Mouse (Mus musculus) left cerebral cortex, adult 8-10 months (tissue): ENCODE data around the gene Ugt1a9. TPM values are rescaled to one million over a fixed set of nuclear protein-coding genes. Genes with fewer than 3 reads are reported as not detected.
"Not testable (repeated sequence)": the region's sequence is repeated elsewhere in the genome, so short reads cannot be mapped to it uniquely, and the experiment has no call there.

Experiments used
- DNase-seq, 2 experiments: peaks; one replicate each; pipeline ENCODE4 v3.0.0; 2022; ENCODE audit warnings: low spot score in 2 of 2
- total RNA-seq, 4 experiments: library from RNA; stranded (reverse); gene quantifications; 2 replicates each; pipeline ENCODE4 v1.2.4; 2022

Gene Ugt1a9
- total RNA-seq, 4 experiments from 2014 or later, result not detected

DNA sequence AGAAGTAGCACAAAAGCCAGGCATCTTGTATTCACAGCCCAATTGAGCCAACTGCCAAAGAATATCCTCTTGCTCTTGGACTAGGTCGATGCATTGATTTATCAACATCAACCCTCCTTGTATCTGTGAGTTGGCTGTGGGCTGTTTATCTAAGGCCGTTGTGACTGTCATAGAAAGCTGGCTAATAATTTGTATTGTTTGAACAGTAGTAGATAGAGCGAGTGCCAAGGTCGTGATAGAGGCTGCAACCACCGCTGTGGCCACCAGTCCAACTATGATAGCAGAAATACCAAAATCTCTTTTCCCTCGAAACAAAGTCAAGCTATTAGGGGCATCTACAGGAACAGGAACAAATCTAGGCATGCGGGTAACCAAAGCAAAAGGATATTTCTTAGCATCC, 101.6 kb downstream of the Ugt1a9 start:
- not testable (repeated sequence) for DNase-seq

DNA sequence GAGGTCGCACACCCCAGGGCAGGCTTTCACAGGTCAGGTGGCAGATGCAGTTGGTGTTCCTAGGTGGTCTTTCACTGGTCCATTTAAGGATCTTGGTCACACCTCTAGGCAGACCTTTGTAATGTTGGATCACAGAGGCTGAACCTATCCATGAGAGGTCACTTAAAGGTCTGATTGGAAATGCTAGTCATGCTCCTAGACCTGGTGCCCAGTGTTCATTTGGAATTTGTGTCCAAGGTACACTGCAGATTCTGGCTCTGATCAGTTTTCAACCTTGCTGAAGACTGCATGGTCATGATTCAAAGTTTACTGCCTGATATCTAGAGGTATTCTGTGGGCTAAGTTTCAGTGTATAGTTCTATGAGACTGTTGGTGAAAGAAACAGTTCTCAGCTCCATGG, 109.1 kb downstream of the Ugt1a9 start:
- no peak for DNase-seq

DNA sequence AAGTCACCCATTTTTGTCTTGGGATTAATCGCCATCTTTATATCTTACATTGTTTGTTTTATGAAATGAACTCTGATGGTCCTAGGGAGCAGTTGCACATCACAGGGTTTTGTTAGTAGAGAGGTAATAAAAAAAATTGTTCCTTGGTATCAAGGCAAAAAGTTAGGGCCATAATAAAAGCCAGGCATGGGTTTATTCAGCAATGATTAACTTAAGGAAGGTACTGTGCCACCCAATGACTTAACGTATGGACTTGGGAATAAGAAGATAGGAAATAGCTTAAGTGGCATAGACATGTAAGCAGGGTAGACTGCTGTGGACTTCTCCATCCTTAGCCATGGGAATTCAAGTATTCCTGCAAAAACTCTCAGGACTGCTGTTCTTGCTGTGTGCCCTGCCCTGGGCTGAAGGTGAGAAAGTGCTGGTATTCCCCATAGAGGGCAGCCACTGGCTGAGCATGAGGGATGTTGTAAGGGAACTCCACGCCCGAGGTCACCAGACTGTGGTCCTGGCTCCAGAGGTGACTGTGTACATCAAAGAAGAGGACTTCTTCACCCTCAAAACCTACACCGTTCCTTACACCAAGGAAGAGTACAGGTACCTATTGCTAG, 115.8 kb downstream of the Ugt1a9 start:
- DNase-seq, result no peak

DNA sequence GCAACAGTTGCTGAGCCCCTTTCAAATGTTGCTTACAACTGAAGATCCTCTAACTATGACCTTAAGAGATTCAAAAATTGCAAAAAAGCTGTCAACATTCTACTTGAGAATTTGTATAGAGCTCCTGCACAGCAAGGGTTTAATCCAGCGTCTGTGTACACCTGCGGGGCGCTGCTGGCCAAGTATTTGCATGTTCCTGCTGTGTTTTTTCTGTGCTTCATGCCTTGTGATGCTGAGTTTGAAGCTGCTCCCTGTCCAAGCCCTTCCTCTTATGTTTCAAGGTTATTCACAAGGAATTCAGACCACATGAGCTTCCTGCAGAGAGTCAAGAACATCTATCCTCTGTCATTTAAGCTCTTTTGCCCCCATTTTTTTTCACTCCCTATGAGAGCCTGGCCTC, 121.5 kb downstream of the Ugt1a9 start:
- DNase-seq, result no peak

DNA sequence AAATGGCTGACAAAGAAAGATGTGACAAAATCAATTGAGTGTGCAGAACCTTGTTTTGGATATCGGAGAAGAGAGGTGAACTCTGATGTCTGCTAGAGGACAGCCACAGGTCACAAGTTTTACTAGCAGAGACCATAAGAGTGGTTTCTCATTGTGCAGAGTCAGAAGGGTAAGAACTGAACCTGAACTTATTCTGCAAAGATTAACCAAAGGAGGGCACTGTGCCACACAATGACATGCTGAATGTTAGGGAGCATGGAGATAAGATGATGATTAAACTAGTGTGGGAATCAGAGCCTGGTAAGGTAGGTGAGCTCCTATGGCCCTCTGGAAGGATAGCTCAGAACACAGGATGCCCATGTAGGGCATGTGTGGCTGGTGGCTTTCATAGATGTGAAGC, 125.1 kb downstream of the Ugt1a9 start:
- DNase-seq, result no peak

DNA sequence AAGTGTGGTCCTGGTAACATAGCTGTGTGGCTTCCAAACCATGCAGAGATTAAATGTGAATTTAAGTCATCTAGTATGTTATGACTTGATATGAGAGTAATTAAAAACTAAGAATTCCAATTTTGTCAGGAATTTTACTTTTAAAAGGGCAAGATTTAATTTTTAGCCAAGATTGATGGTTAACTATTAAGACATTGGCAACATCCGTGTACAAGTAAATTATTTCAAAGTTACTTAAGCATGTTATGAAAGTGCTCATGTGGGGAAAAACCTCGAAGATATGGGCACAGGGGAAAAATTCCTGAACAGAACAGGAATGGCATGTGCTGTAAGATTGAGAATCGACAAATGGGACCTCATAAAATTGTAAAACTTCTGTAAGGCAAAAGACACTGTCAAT, 126.8 kb downstream of the Ugt1a9 start:
- no peak for DNase-seq

DNA sequence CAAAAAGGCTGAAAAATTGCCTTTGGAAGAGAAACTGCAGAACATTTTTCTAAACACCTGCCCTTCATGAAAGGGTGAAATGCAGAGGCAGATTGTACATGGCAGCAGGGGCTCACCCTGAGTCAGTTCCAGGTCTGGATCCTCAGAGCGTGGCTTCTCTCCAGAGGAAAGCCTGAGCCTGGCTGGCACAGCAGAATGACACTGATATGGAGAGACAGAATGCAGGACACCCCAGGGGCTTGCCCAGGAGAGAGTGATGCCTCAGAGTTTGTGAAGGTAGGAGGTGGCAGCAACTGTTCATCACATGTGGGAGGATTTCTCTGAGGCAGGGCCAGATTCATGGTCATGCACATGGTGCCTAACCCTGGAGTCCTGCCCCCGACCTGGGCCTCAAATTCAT, 129.4 kb downstream of the Ugt1a9 start:
- DNase-seq, result no peak

DNA sequence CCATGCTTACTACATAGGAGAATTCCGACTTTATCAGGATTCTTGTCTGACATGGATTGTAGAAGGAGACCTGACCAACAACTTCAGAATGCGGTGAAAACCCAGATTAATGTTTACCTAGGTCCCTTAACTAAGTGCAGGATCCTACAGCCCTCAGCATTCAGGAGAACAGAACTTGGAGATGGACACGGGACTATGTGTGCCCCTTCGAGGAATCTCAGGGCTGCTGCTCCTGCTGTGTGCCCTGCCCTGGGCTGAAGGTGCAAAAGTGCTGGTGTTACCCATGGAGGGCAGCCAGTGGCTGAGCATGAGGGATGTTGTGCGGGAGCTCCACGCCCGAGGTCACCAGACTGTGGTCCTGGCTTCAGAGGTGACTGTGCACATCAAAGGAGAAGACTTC, 129.9 kb downstream of the Ugt1a9 start, which contains the start of gene Ugt1a2:
Ugt1a2 (plus strand) TSS at position 146 of the 400 bp plus-strand sequence.
- no peak for DNase-seq

DNA sequence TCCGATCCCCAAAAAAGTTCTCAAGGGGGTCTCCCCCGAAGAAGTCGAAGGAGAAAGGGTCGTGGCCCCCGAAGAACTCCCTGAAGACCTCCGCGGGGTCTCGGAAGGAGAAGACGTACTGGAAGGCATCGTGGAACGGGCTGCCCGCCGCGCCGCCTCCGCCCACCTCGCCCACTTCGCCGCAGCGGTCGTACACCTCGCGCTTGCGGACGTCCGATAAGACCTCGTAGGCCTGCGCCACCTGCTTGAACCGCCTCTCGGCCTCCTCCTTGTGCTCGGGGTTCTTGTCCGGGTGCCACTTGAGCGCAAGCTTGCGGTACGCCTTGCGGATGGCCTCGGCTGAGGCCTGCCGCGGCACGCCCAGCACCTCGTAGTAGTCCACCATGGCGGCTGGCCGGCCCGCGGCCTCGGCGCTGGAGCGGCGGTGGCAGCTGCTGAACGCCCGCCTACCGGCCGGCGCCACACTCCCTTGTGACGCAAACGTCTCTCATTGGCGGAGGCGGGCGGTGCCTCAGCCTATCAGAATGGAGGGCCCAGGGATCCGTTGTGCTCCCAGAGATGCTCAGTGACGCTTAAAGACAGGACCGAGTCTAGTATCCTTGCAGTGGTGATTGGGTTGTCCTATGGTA, 134.8 kb downstream of the Ugt1a9 start, which contains the start of gene Dnajb3:
Dnajb3 (minus strand) TSS at position 489 of the 629 bp plus-strand sequence.
- peak; percentile 73 to 79 for DNase-seq

DNA sequence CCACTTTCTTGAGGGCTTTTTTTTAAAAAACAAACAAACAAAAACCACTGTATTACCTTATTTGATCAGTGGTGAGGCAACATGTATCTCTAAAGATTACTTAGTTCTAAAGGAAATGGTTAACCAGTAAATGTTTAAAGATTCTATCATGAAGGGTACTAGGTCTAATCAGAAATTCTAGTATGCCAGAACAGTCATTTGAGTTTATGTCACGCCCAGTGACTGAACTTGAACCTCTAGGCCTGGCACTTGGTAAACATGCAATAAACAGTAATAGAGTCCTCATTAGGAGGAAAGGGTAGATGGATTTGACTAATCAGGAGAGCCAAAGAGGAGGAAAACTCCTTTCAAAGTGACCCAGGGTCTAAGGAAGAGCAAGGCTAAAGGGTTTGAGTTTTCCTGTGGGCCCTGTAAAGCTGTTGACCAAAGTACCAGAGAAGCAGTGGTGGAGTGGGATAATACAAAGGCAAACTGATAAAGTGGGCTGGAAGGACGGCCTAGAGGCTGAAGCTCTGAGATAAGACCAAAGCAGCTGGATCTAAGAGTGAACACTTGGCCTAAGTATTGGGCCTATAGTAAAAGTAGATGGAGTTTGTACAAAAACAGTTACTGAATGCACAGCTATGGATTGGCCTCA, 136.4 kb downstream of the Ugt1a9 start:
- no peak for DNase-seq

DNA sequence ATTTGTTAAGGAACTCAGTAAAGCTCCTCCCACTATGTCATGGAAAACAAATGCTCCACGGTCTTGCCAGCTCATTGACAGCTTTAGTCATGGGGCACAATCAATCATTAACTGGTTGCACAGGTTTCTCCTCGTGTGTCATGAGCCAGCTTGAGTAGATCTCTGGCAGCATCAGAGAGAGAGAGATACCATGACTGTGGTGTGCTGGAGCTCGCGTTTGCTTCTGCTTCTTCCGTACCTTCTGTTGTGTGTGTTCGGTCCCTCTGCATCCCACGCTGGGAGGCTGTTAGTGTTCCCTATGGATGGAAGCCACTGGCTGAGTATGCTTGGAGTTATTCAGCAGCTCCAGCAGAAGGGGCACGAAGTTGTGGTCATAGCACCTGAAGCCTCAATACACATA, 141.2 kb downstream of the Ugt1a9 start, which contains the start of gene Ugt1a1:
Ugt1a1 (plus strand) TSS at position 148 of the 400 bp plus-strand sequence.
- DNase-seq, result no peak

DNA sequence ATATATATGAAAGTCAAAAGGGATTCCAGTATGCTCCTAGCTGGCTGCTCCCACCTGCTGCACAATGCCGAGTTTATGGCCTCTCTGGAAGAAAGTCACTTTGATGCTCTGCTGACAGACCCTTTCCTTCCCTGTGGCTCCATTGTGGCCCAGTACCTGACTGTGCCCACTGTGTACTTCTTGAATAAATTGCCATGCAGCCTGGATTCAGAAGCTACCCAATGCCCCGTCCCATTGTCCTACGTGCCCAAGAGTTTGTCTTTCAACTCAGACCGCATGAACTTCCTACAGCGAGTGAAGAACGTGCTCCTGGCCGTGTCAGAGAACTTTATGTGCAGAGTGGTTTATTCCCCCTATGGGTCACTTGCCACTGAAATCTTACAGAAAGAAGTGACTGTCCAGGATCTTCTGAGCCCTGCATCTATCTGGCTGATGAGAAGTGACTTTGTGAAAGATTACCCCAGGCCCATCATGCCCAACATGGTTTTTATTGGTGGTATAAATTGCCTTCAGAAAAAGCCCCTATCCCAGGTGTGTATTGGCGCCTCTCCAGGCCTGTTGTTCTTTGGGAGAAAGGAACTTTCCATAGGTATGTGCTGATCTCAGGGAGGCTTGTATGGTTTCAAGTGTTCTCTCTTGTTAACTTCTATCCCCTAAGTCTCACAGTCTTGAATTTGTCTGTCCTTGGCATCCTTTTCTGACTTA, 141.9 kb downstream of the Ugt1a9 start:
- DNase-seq, result no peak

DNA sequence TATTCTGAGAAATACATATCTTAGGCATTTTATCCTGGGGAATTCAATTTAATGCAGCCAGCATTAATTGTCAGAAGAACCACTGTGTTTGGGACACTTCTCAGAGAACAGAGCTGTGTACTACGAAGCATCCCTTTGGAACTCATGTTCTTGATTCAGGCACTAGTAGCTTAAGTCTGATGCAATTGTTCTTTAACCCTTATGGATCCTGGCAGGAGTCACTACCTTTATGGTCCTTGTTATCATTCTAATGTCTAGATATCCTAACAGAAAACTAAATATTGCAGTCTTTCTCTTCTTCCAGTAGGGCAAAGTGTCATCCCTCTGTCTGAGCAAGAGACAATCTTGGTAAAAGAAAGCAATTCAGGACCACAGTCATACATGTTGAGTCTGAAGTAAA, 142.5 kb downstream of the Ugt1a9 start:
- no peak for DNase-seq

DNA sequence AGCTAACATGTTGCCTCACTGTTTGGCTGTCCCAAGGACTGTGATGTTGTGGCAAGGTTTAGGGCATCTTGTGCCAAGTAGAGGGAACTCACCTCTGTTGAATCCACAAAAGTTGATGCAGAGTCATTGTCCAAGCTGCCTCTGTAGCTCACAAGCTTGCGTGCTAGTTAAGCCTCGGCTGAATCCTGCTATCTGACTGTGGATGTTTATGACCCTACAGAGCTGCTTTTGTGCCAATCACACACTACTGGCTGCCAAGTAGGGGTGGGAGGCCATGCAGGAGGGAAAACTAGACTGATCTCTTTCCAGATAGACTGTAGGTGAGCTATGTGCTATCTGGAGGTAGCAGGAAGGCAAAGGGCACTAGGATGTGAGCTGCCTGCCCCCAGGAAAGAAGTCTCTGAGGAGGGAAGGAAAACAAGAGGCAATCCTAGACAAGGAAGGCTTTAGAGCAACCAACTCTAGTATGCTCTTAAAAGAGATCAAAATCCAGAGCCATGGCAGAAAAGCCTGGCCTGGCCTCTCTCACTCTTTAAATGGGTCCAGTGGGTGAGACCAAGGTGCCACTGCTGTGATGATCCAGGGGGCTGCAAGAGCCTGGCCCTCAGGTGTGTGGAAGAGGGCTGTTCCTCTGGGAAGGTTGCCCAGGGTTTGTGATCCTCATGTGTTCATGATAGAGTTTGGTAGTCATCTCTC, 143.3 kb downstream of the Ugt1a9 start:
- DNase-seq, result no peak

DNA sequence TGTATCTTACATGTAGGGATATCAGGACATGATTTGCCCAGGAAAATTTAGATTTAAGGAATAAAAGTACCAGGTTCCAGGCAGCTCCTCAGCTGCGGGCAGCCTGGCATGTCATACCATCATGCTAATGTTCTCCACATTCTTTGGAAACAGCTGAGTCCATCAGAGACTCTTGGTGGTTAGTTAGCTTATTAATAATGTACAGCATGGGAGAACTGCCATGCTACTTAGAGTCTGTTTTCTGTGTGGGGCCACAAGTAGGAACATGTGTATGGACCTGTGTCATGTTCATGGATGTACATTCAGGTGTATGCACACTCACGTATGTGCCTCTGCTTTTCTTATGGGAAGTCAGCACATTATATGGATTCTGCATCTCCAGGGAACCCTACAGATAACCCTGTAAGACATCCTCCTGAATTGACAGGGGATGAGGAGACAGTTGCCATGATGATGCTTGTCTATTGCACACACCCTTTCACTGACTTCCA, 143.9 kb downstream of the Ugt1a9 start:
- DNase-seq, result no peak

DNA sequence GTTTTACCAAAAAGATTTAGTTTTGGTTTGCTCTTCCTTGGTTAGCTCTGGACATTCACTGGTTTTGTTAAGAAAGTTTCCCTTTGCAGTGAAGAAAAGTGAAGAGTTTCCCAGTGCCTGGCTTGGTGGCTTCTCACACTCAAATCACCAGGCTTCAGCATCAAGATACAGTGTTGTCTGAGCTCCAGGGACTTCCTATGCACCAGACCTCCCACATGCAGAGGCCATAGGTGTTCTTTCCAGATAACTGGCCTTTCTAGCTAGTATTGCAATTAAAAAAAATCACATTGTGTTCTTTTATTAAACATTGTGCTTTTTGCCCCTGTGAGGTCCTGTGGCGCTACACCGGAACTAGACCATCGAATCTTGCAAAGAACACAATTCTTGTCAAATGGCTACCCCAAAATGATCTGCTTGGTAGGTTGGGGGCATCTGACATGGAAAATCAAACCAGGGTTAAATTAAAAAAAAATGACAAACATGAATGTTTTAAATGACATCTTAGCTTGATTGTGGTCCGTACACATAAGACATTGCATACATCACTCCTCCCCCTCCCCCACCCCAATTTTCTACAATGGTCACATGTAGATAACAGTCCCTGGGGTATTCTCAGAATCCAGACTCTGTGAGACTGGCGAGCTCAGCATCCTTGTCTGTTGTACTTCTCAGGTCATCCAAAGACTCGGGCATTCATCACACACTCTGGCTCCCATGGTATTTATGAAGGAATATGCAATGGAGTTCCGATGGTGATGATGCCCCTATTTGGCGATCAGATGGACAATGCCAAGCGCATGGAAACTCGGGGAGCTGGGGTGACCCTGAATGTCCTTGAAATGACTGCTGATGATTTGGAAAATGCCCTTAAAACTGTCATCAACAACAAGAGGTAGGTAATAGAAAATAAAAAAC, 145.1 kb downstream of the Ugt1a9 start:
- DNase-seq, result no peak

DNA sequence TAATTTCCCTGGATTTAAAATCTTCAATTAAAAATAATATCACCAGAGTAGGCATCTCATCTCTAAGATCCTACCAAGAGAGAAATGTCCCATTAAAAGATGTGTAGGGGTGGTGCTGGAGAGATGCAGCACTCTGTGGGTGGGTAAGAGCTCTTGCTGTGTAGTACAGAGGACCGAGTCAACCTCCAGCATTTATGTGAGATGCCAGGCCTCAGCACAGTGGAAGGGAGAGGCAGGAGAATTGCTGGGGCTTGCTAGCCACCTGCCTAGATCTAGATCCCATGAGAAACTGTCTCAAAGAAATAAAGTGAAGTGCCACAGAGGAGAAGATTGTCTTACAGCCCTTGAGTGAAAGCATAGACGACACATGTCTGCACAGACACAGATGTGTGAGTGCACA, 146.0 kb downstream of the Ugt1a9 start:
- no peak for DNase-seq

DNA sequence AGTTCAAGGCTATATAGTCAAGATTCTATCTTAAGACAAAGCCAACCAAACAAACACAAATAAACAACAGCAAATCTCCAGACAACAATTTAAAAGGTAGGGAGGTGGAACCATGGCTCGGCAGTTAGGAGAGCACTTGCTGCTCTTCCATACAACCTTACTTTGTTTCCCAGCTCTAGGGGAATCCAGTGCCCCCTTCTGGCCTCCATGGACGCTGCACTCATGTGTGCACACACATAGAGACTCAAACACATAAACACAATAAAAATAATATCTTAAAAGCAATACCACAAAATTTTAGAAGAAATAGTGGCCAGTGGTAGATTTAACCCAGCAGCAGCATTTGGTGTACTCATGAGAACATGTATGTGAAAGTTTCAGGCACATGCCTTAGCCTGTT, 146.5 kb downstream of the Ugt1a9 start:
- no peak for DNase-seq

DNA sequence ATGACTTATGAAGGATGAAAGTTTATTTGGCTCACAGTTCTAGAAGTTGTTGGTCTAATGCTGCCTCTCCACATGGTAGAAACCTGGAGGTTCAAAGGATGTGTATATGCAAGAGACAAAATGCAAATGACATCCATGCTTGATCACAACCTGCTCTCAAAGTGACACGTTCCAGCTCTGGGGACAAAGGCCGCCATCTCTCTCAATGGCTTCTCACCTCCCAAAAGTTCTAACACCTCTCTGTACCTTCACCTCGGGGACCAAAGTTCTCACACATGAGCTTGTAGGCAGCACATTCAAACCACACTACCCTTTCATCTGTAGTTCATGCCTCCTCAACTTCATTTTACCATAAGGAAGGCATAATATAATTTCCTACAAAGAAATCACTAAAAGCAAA, 147.0 kb downstream of the Ugt1a9 start:
- DNase-seq, result no peak

DNA sequence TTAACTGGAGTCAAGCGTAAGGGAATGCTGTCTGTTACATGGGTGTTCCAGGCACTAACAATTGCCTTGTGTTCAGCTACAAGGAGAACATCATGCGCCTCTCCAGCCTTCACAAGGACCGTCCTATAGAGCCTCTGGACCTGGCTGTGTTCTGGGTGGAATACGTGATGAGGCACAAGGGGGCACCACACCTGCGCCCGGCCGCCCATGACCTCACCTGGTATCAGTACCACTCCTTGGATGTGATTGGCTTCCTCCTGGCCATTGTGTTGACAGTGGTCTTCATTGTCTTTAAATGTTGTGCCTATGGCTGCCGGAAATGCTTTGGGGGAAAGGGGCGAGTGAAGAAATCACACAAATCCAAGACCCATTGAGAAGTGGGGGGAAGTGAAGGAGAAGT, 147.5 kb downstream of the Ugt1a9 start:
- DNase-seq, result no peak
